Mouse (Mus musculus): ENCODE results near the gene Cnot2.

Gene Cnot2

GRCm38 (mm10) chr10:116562731-116563480 lies 18.4 kb downstream of the Cnot2 start:
- DNase-seq (ENCODE audit: extremely low read depth, low read depth, low spot score): no peak

GRCm38 (mm10) chr10:116562210-116562609 lies 19.1 kb downstream of the Cnot2 start:
- DNase-seq (ENCODE audit: extremely low read depth, low read depth, low spot score): no peak

GRCm38 (mm10) chr10:116559171-116559570 lies 22.1 kb downstream of the Cnot2 start:
- no peak for DNase-seq (ENCODE audit: extremely low read depth, low read depth, low spot score)

GRCm38 (mm10) chr10:116557166-116557565 lies 24.1 kb downstream of the Cnot2 start:
- DNase-seq (ENCODE audit: extremely low read depth, low read depth, low spot score): no peak

- no peak for DNase-seq (ENCODE audit: extremely low read depth, low read depth, low spot score)
Observed at GRCm38 (mm10) chr10:116554434-116554833, 26.9 kb downstream of the Cnot2 start.

GRCm38 (mm10) chr10:116547958-116548357 lies 33.4 kb downstream of the Cnot2 start:
- DNase-seq (ENCODE audit: extremely low read depth, low read depth, low spot score): no peak

DNA sequence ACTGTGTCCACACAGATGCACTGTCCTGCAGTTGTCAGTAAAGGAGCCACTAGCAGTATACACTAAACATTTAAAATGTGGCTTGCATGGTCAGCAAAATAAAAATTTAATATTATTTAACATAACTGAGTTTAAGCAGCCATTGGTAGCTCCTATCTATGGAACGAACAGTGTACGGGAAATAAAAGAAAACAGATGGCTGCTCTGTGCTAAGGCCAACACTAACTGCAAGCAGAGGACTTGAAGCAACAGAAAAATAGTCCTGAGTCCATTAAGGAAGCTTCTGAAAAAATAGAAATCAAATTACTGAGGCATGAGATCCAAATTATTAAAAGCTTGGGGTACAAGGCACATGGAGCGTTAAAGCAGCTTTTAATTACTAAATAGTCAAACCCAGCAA lies 35.1 kb downstream of the Cnot2 start:
- DNase-seq (ENCODE audit: extremely low read depth, low read depth, low spot score): no peak

DNA sequence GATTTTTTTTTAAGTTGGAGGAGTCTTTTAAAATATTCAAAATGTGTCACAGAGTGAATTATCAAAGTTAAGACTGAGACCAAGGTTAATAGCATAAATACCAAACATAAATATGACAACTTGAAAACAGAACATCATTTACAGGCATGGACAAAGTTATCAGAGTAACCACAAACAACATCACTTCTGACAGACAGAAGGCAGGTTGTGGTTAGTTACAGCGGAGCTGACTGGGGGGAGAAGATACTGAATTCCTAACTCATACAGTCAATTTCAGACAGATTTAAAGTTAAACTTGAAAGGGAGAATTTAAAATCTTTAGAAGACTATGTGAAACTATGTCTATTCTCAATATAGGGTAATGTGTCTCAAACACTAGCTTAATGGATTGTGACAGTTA lies 38.2 kb downstream of the Cnot2 start:
- no peak for DNase-seq (ENCODE audit: extremely low read depth, low read depth, low spot score)

GRCm38 (mm10) chr10:116540750-116541149 lies 40.6 kb downstream of the Cnot2 start:
- no peak for DNase-seq (ENCODE audit: extremely low read depth, low read depth, low spot score)

GRCm38 (mm10) chr10:116537495-116537894 lies 43.8 kb downstream of the Cnot2 start:
- DNase-seq (ENCODE audit: extremely low read depth, low read depth, low spot score): no peak

- no peak for DNase-seq (ENCODE audit: extremely low read depth, low read depth, low spot score)
Observed at GRCm38 (mm10) chr10:116534278-116534677, 47.0 kb downstream of the Cnot2 start.

DNA sequence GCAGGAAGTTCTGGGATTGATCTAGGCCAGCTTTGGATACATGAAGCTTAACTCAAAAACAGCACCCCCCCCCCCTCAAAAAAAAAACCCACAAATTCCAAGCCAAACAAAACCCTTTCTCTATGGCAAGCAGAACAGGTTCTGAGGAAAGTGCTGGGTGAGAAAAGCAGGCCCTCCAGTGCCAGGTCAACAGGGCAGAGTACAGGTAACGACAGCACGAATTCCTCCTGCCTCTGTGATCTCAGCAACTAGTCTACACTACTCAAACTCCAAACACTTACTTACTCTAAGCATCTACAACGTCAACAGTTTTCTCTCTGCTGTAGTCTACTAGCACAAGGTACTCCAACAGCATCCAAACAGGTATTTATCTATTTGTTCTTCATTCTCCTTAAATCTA lies 48.8 kb downstream of the Cnot2 start:
- DNase-seq (ENCODE audit: extremely low read depth, low read depth, low spot score): no peak

DNA sequence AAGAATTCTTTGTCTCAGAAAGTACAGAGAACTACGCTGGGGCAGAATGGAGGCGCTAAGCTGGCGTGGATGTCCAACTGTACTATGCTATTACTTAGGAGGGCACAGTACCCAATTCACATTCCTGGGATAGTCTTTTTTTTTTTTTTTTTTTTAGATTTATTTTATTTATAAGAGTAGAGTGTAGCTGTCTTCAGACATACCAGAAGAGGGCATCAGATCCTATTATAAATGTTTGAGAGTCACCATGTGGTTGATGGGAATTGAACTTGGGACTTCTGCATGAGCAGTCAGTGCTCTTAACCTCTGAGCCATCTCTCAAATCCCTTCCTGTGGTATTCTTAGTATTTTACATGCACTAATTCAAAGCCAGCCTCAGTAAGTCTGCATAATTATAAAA lies 50.2 kb downstream of the Cnot2 start:
- DNase-seq (ENCODE audit: extremely low read depth, low read depth, low spot score): no peak

GRCm38 (mm10) chr10:116519588-116519987 lies 61.7 kb downstream of the Cnot2 start:
- DNase-seq (ENCODE audit: extremely low read depth, low read depth, low spot score): no peak

DNA sequence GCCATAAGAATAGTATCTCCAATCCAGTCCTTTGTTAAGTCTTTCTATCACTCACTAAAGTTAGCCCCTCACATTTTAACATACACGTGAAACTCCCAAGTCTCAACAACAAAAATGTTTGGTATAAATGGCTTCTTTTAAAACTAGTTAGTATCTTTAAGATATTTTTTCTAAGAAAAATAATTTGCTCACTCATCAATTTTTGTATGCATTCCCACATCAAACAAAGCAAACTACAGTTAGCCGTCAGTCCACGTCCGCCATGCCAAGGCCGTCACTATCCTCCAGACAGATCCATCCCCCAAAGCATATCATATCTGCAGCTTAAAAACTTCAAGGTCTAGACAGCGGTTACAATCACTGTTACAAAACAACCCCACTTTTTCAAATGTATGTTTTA lies 65.7 kb downstream of the Cnot2 start:
- DNase-seq (ENCODE audit: extremely low read depth, low read depth, low spot score): no peak

DNA sequence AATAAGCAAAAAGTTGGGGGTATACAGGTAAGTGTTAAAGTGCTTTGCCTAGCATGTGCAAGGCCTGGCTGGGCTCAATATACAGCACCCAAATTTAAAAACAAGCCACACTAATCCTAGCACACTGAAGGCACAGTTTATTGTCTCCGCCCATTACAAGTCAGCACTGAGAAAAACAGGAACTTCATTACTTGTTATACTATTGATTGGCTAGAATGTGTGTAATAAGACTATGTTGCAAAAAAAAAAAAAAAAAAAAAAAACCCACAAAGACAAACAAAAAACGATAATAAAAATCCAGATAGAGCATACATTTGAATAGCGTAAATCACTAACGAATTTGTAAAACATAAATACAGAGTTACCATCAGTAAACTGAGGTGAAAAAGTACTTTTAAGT lies 66.2 kb downstream of the Cnot2 start:
- DNase-seq (ENCODE audit: extremely low read depth, low read depth, low spot score): no peak

DNA sequence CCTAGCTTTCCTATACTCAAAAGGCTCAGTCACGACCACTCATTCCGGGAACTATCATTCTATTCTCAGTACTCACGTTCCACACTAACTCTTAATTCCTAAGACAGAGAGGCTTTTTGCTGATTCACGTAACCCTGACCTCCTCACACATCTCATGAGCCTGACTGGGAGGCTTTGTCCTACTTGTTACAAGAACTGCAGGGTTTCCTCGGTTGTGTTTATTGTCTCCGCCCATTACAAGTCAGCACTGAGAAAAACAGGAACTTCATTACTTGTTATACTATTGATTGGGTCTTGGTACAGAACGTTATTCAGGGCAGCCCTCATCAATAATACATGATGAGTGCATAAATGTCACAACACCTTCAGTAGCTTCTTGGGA lies 68.1 kb downstream of the Cnot2 start:
- no peak for DNase-seq (ENCODE audit: extremely low read depth, low read depth, low spot score)

GRCm38 (mm10) chr10:116512521-116513253 lies 68.6 kb downstream of the Cnot2 start:
- no peak for DNase-seq (ENCODE audit: extremely low read depth, low read depth, low spot score)

- no peak for DNase-seq (ENCODE audit: extremely low read depth, low read depth, low spot score)
Observed at GRCm38 (mm10) chr10:116505303-116506014, 75.9 kb downstream of the Cnot2 start.

- no peak for DNase-seq (ENCODE audit: extremely low read depth, low read depth, low spot score)
Observed at GRCm38 (mm10) chr10:116492768-116493167, 88.5 kb downstream of the Cnot2 start.

DNA sequence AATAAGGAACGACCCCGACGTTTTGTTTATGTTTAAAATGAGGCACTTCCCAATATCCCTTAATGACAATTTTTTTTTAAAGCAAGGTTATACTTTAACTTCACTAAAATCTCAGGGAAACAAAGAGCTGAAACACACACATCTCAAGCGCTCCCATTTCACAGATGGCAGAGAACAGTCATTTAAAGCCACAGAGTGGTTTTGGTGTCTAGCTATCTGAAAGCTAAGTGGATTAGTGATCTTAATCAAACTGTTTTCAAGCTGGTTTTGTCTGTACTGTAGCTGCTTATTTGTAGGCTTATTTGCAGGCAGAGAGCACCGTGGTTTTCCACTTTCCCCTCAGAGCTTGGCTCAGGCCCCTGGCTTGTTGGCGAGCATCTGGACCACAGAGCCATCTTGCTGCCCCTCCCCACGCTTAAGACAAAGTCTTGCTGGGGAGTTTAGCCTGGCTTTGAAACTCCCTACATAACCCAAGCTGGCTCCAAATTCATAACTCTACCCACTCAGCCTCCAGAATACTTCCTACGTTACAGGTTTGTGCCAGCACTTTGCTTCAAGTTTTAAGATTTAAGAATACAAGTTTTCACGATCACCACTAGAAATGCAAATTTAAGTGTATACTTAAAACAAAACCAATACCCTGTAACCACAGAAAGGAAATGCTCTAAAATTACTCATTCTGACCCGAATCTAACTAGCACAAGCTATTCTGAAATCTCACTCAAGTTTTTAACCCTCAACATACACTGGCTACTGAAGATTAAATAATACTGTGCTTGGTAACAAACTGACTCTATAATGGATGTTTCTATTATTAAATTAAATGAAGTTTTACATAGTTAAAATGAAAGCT lies 94.2 kb downstream of the Cnot2 start:
- no peak for DNase-seq (ENCODE audit: extremely low read depth, low read depth, low spot score)
